Mouse (Mus musculus) pancreas, adult 10 weeks (tissue): ENCODE measurements around the gene Rarres1. TPM values are rescaled to one million over a fixed set of nuclear protein-coding genes. Genes with fewer than 3 reads are reported as not detected.

ENCODE experiments used
- polyA plus RNA-seq: library from polyadenylated mRNA; stranded (reverse); fragments of 350-450 nt; fragmentation: Illumina TruSeq; extraction: RNeasy Lipid Tissue Mini Kit (QIAGEN cat#74804); gene quantifications from one replicate; pipeline ENCODE4 v1.2.3, GENCODE M21; 2015; ENCODE audit warnings: low read depth, low replicate concordance; ENCODE audit not compliant: insufficient read depth

Rarres1 gene
- polyA plus RNA-seq = 1.1 TPM

DNA sequence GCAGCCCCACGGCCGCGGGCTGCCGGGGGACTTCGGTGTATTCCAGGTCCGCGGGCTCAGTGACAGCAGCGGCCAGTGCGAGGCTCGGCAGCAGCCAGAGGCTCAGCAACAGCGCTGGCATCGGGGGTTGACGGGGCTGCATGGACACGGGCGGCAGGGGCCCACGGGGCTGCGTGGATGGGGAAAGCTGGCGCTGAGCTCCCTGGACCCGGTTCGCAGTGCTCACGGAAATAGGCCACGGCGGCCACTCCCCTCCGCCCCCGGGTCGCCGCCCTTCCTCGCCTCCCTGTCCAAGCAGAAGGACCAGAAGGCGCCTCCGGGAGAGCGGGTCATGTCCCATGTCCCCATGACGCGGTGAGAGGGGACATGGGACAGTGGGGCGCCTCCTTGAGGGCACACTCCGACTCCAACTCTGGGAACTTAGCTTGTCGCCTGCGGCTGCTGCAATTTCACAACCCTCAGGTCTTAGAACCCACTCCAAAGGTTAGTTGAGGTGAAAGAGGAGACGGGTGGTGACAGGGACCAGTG, at the start of gene Rarres1:
Rarres1 (minus strand) TSS at position 250 of the 528 bp plus-strand sequence.

DNA sequence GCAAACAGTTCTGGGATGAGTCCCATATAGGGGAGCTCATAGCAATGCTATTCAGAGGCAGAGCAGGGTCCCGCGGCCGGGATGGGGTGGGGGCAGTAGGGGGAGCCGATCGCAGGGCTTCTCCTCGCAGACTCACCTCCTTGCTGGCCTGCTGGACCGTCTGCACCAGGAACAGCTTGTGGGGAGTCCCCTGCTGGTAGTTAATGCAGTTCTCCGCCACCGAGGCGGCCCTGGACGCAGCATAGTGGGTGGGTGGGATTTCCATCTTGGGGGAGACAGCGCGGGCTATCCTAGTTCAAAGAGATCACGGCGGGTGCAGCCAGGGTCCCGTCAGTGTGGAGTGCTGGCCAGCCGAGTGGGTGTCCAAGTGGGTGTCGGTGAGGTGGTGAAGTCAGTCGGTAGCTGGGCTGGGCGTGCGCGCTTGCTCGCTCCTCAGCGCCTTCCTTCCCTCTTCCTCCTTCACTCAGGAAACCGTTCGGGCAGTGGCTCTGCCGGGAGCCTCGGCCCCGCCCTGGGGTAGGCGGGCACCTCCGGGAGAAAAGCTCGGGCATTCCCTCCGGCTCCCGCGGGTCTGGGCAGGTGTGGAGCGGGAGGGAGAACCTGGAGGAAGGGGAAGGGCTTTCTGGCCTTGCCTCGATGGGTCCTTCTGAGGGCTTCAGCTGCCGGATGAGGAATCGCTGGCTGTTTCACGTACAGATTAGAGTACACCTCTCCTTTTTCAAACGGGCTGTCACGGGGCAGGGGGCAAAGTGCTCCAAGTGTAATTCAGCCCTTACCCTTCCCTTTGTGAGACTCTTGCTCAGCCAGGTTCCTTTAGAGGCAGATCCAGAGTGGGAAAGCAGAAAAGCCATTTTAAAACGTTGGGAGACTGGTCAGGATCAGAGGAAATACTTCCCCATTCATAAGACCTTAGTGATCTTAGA, 51.6 kb downstream of the Rarres1 start, which contains the start of gene Lxn:
Lxn (minus strand) TSS at position 477 of the 923 bp plus-strand sequence.

GRCm38 (mm10) chr3:67429999-67430380, 85.3 kb downstream of the Rarres1 start, which contains the start of gene Gfm1:
Gene Gfm1 (plus strand): TSS chr3:67430096.

Other genes with a start within 250 kb of the Rarres1 start
- gene Mlf1, start 141.4 kb downstream of the Rarres1 start, polyA plus RNA-seq = not detected
- gene Gm17402, start 140.4 kb downstream of the Rarres1 start, polyA plus RNA-seq = not detected
- 3.5 TPM for gene Gfm1, start 85.4 kb downstream of the Rarres1 start, polyA plus RNA-seq
- gene Lxn, start 51.6 kb downstream of the Rarres1 start, polyA plus RNA-seq = 10.7 TPM
- 11.1 TPM for gene Mfsd1, start 67.2 kb upstream of the Rarres1 start, polyA plus RNA-seq